Mouse (Mus musculus): ENCODE results near the gene Muc1. TPM values are rescaled to one million over a fixed set of nuclear protein-coding genes. Genes with fewer than 3 reads are reported as not detected.

Gene Muc1
- polyA plus RNA-seq, 1 experiment from 2014 or later, result 0.16 TPM

MicroRNA genes within 50 kb of the gene (microRNA counts, 519-probe panel; counts per million panel counts)
- 322 counts per million, percentile 70 among the panel's probes with 10 or more counts for microRNA mmu-miR-92b

Small RNA genes lying within 50 kb of the gene (microRNA-seq; reads per million reads assigned to microRNA genes)
- gene Mir92b, result 13.1 reads per million, percentile 25 among the genes with 10 or more reads in this experiment

Other genes starting within 250 kb of the Muc1 start
- gene Rusc1, start 135.7 kb upstream of the Muc1 start, polyA plus RNA-seq (2014; fragmentation: Nextera tagmentation; extraction: Ambion mirVana), result 6.8 and 7.5 TPM in 2 replicates
- not detected in 2 replicates for gene Gm43738, start 128.0 kb upstream of the Muc1 start, polyA plus RNA-seq (2014; fragmentation: Nextera tagmentation; extraction: Ambion mirVana)
- gene Fdps, start 127.1 kb upstream of the Muc1 start, polyA plus RNA-seq (2014; fragmentation: Nextera tagmentation; extraction: Ambion mirVana), result 92.6 and 96.9 TPM in 2 replicates
- gene Pklr, start 92.9 kb upstream of the Muc1 start, polyA plus RNA-seq (2014; fragmentation: Nextera tagmentation; extraction: Ambion mirVana), result 0.11 TPM in 1 of 2 replicates, not detected in the other
- 0.27 and 0.51 TPM in 2 replicates for gene Hcn3, start 68.9 kb upstream of the Muc1 start, polyA plus RNA-seq (2014; fragmentation: Nextera tagmentation; extraction: Ambion mirVana)
- gene Clk2, start 64.3 kb upstream of the Muc1 start, polyA plus RNA-seq (2014; fragmentation: Nextera tagmentation; extraction: Ambion mirVana), result 12.4 and 13.4 TPM in 2 replicates
- gene Scamp3, start 51.6 kb upstream of the Muc1 start, polyA plus RNA-seq (2014; fragmentation: Nextera tagmentation; extraction: Ambion mirVana), result 68.3 and 74.8 TPM in 2 replicates
- 9.1 and 12.8 TPM in 2 replicates for gene Fam189b, start 45.9 kb upstream of the Muc1 start, polyA plus RNA-seq (2014; fragmentation: Nextera tagmentation; extraction: Ambion mirVana)
- gene Gba, start 26.1 kb upstream of the Muc1 start, polyA plus RNA-seq (2014; fragmentation: Nextera tagmentation; extraction: Ambion mirVana), result 33.5 and 34.0 TPM in 2 replicates
- gene Thbs3, start 13.9 kb upstream of the Muc1 start, polyA plus RNA-seq (2014; fragmentation: Nextera tagmentation; extraction: Ambion mirVana), result 12.9 and 14.5 TPM in 2 replicates
- 93.6 and 102 TPM in 2 replicates for gene Mtx1, start 2.0 kb upstream of the Muc1 start, polyA plus RNA-seq (2014; fragmentation: Nextera tagmentation; extraction: Ambion mirVana)
- gene Krtcap2, start 16.9 kb downstream of the Muc1 start, polyA plus RNA-seq (2014; fragmentation: Nextera tagmentation; extraction: Ambion mirVana), result 216 and 239 TPM in 2 replicates
- gene Trim46, start 17.3 kb downstream of the Muc1 start, polyA plus RNA-seq (2014; fragmentation: Nextera tagmentation; extraction: Ambion mirVana), result 0.85 and 0.95 TPM in 2 replicates
- gene Dpm3, start 30.3 kb downstream of the Muc1 start, polyA plus RNA-seq (2014; fragmentation: Nextera tagmentation; extraction: Ambion mirVana), result 92.9 and 97.9 TPM in 2 replicates
- gene Slc50a1, start 41.5 kb downstream of the Muc1 start, polyA plus RNA-seq (2014; fragmentation: Nextera tagmentation; extraction: Ambion mirVana), result 48.2 and 48.9 TPM in 2 replicates
- 38.4 and 39.7 TPM in 2 replicates for gene Efna1, start 52.1 kb downstream of the Muc1 start, polyA plus RNA-seq (2014; fragmentation: Nextera tagmentation; extraction: Ambion mirVana)
- 0.78 and 1.1 TPM in 2 replicates for gene Efna3, start 93.9 kb downstream of the Muc1 start, polyA plus RNA-seq (2014; fragmentation: Nextera tagmentation; extraction: Ambion mirVana)
- gene Efna4, start 109.0 kb downstream of the Muc1 start, polyA plus RNA-seq (2014; fragmentation: Nextera tagmentation; extraction: Ambion mirVana), result 6.0 and 6.7 TPM in 2 replicates
- gene Adam15, start 120.9 kb downstream of the Muc1 start, polyA plus RNA-seq (2014; fragmentation: Nextera tagmentation; extraction: Ambion mirVana), result 31.0 and 38.6 TPM in 2 replicates
- gene Dcst2, start 132.9 kb downstream of the Muc1 start, polyA plus RNA-seq (2014; fragmentation: Nextera tagmentation; extraction: Ambion mirVana), result not detected in 2 replicates
- 0.16 and 0.18 TPM in 2 replicates for gene Dcst1, start 136.2 kb downstream of the Muc1 start, polyA plus RNA-seq (2014; fragmentation: Nextera tagmentation; extraction: Ambion mirVana)
- 1.3 and 1.8 TPM in 2 replicates for gene Zbtb7b, start 165.7 kb downstream of the Muc1 start, polyA plus RNA-seq (2014; fragmentation: Nextera tagmentation; extraction: Ambion mirVana)
- not detected in 2 replicates for gene Lenep, start 173.7 kb downstream of the Muc1 start, polyA plus RNA-seq (2014; fragmentation: Nextera tagmentation; extraction: Ambion mirVana)
- gene Flad1, start 182.8 kb downstream of the Muc1 start, polyA plus RNA-seq (2014; fragmentation: Nextera tagmentation; extraction: Ambion mirVana), result 33.5 and 35.2 TPM in 2 replicates
- gene Cks1b, start 189.3 kb downstream of the Muc1 start, polyA plus RNA-seq (2014; fragmentation: Nextera tagmentation; extraction: Ambion mirVana), result 354 and 368 TPM in 2 replicates
- 48.0 and 50.5 TPM in 2 replicates for gene Shc1, start 189.4 kb downstream of the Muc1 start, polyA plus RNA-seq (2014; fragmentation: Nextera tagmentation; extraction: Ambion mirVana)
- gene Pygo2, start 201.2 kb downstream of the Muc1 start, polyA plus RNA-seq (2014; fragmentation: Nextera tagmentation; extraction: Ambion mirVana), result 24.3 and 27.8 TPM in 2 replicates
- gene Pbxip1, start 207.6 kb downstream of the Muc1 start, polyA plus RNA-seq (2014; fragmentation: Nextera tagmentation; extraction: Ambion mirVana), result 36.9 and 37.3 TPM in 2 replicates
- 54.3 and 56.8 TPM in 2 replicates for gene Pmvk, start 225.5 kb downstream of the Muc1 start, polyA plus RNA-seq (2014; fragmentation: Nextera tagmentation; extraction: Ambion mirVana)

All from heart, embryonic 14.5 days (tissue).